Mouse (Mus musculus) cerebellum, adult 8-10 months (tissue): ENCODE data around the gene Elmo2.

Experiments used
- DNase-seq: peaks from one replicate; pipeline ENCODE4 v3.0.0; 2022

Gene Elmo2

GRCm38 (mm10) chr2:165288315-165289031, 37.8 kb downstream of the Elmo2 start:
- DNase-seq = peak; percentile 85

GRCm38 (mm10) chr2:165287202-165287984, 38.9 kb downstream of the Elmo2 start, which contains the start of gene Slc35c2:
Gene Slc35c2 (minus strand): TSS chr2:165287869.
- DNase-seq = peak; percentile 95

GRCm38 (mm10) chr2:165286361-165287201, 39.7 kb downstream of the Elmo2 start:
- DNase-seq = no peak

DNA sequence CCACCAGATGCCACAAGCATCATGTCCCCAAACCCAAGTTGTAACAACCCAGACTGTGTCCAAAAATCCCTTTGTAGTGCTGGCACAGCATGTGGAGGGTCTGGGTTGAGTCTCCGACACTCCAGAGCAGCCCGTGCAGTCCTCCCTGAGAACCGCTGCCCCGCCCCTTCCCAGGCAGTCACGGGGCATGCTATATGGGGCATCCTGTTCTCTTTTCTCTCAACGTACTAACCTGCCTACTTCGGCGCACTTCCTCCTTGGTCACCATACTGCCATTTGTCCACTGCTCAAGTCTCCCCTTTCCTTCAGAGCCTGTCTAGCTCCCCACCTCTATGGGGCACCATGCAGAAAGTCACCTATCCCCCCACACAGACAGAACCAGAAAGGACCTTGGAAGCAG, 40.7 kb downstream of the Elmo2 start:
- DNase-seq = no peak

GRCm38 (mm10) chr2:165285034-165285433, 41.2 kb downstream of the Elmo2 start:
- DNase-seq = no peak

DNA sequence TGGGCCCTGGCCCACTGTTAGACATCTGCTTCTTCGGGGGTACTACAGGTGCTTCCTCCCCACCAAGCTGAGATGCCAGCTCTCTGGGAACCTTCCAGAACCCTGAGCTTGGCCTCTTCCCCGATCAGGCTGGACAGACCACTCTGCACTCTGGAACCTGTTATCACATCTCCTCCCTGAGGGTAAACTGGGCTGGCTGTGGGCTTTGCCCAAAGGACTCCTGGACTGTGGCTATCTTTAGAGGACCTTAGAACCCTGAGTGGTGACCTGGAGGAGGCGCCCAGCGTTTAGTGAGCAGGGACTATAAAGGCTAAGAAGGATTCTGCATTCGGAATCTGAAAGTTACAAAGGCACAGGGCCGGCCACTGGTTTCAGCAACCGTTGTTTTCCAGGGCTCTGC, 41.9 kb downstream of the Elmo2 start:
- DNase-seq = no peak

GRCm38 (mm10) chr2:165283644-165284043, 42.6 kb downstream of the Elmo2 start:
- DNase-seq = no peak

DNA sequence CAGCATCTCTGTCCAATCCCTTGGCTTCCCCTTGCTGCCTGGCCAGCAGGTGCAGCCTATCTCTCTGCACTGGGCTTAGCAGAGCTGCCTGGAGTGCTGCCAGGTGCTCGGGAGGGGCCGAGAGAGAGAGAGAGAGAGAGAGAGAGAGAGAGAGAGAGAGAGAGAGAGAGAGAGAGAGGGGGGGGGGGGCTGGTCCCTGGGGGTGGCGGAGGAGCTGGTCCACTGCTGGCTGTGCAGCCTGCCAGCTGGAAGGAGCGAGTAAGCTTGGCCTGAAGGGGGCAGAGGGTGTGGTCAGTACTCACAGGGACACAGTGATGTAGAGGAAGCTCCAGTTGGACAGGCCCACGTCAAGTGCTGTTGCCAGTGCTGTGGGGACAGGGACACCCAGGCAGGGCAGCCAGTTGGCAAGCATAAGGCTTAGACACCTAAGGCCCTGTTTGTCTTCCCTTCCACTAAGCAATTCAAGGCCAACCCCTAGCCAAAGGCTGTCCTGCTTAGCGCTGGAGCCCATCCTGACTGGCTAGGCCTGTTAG, 44.4 kb downstream of the Elmo2 start:
- DNase-seq = peak; percentile 47

- DNase-seq = no peak
These were observed 46.9 kb downstream of the Elmo2 start for GRCm38 (mm10) chr2:165279351-165279750.

- no peak for DNase-seq
These were observed 49.0 kb downstream of the Elmo2 start for GRCm38 (mm10) chr2:165277188-165277740.

- peak; percentile 88 for DNase-seq
These were observed 50.5 kb downstream of the Elmo2 start for GRCm38 (mm10) chr2:165275824-165276223.

DNA sequence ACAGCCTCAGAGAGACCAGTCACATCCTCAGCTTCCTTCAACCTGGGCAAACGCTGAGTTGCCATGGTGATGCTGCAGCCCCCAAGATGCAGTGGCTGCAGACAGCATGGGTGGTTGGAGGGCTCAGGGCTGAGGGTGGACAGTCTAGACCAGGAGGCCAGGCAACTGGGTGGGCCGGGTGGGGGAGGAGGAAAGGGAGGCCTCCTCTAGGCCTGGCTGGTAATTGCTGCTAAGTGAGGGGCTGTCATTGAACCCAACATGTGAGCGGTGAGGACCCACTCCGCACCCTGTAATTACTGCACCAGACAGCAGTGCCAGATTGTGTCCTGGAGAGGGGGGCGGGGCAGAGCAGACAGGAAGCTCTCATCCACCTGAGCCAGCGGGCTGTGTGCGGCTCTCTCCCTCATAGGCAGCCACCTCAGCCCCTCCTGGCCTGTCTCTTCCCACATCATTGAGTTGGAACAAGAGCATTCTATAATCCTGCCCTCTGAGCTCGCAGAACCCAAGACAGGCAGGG, 51.1 kb downstream of the Elmo2 start:
- DNase-seq = no peak

DNA sequence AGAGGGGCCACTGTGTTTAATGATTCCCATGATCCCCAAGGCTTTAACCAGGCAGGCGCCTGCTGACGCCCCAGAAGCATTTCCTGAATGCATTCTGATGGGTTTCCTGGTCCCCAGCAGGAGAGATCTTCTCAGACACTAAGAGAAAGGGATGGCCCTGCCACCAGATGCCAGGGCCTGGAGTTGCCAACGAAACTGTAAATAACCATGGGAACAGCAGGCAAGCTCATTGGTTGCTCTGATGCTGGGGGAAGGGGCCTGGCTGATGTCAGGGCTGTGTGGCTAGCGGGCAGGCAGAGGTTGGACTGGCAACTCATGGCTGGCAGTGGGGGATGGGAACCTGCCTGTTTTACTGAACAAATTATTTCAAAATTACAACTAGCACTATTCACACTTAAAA, 52.7 kb downstream of the Elmo2 start:
- no peak for DNase-seq

DNA sequence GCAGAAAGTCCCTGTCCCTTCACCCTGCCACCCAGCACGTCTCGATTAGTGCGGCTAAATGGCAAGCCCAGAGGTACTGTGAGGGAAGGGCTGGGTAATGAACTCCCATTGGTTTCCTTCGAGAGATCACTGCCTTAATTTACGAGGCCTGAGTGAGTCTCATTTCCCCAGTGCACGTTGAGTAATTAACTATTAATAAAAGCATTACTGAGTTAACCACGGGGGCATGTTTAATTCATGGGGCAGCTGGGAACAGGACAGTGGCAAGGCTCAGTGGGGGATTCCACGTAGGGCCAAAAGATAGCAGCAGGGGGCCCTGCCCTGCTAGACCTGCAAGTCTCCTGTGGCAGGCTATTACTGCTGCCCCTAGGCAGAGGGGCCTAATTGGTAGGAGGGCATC, 55.0 kb downstream of the Elmo2 start:
- DNase-seq = no peak

DNA sequence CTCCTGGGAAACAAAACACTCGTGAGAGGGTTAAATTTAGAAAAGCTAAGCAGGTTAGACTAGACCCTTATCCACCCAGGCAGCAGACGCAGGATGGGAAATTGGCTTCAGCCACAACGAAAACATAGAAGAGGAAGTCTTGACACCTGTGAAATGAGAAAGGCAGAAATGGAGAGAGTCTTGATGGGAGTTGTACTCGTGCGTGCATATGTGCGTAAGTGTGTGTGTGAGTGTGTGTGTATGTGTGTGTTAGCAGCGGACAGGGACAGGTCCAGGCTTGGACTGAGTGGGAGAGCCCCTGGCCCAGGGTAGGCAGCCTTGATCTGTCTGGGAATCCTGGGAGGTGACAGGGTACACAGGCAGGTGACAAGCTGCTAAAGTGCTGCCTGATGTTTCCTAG, 55.4 kb downstream of the Elmo2 start:
- no peak for DNase-seq

DNA sequence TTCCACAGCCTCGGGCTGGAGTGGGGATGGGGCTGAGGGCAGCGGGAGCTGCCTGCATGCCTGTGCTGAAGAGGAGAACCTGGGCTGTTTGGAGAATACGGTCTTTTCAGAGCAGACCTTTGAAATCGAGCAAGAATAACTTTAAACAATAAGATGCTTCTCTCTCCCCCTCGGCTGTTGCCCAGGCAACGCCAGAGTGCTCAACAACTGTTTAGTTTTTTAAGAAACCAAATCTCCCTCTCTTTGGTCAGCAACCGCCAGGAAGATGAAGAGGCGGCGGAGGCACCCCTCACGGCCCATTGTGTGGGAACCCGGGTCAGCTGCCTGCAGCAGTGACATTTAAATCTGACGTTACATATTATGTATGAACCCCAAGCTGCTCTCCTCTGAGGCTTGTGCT, 59.5 kb downstream of the Elmo2 start:
- DNase-seq = no peak

DNA sequence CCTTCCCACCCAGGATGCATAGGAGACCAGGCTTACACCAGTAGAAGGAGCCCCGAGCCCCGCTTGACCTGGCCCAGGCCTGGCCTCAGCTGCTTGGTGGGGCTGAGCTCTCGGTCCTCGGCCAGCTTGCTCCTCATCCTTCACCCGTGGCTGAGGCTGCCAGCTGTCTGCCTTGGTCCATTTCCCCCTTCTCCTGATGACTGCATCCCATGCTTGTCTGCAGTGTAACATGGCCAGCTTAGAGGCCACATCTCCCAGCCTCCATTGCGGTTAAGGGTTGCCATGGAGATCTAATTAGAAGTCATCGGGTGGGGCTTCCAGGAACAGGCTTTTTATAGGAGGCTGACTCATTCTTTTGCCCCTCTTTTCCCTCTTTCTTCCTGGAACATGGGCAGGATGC, 62.4 kb downstream of the Elmo2 start:
- DNase-seq = no peak

DNA sequence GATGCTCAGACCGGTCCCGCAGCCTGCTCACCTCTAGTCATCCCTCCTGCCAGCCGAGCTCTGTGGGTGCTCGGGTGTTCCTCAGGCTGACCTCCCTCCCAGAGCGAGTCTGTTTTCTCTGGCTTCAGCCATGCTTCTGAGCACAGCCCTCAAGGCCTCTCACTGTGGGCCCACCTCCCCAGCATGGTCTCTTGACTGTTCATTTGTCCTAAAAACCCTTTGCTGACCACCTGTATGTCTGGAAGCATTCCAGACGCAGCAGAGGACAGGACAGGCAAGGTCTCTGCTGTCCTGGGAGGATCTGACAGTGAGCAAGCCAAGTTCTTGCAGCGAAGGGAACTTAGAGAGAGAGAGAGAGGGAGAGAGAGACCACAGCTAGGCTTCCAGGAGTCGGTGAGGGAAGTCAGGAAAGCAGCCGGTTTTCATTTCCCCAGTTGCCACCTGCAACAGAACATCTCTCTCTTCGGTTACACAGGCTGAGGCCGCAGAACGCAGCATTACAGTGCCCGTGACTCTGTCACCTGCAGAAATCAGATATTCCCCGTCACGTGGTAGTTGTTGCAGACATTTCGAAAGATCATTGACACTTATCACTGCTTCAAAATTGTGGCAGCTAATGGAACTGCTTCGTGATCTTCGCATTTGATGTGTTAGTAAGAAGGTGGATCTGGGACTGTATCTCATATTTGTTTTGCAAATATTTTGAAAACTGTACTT, 63.8 kb downstream of the Elmo2 start:
- DNase-seq = no peak

GRCm38 (mm10) chr2:165259859-165260258, 66.4 kb downstream of the Elmo2 start:
- no peak for DNase-seq

GRCm38 (mm10) chr2:165258321-165258720, 68.0 kb downstream of the Elmo2 start:
- no peak for DNase-seq

DNA sequence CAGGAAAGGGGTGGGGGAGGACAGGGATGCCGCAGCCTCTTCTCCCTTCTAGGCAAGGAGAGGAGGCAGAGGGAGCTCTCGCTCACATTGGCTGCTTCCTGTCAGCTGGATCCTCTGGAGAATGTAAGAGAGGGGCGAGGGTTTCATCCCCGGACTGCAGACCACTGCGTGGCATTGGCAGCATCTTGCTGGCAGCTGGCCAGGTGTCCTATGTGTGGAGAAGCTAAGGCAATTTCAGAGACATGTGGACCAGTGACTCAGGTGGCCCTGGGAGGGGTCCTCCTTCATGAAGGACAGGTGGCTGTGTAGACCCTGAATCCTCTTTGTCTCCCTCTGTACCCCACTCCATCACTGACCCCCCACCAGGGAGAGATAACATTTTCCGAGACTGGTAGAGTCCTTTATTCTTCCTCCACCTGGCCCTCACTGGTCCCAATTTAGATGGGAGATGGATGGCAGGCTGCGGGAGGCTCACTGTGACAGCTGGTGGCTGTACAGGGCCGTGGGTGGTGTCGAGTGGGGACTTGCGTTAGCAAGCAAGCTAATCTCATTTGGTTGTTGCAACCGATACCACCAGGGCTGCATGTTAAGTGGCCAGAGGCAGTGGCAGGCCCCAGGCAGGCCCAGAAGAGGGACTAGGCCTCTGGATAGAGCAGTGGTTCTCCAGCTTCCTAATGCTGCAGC, 69.0 kb downstream of the Elmo2 start:
- DNase-seq = no peak
